Mouse (Mus musculus) midbrain, embryonic 13.5 days (tissue): ENCODE data around the gene Oas3. TPM values are rescaled to one million over a fixed set of nuclear protein-coding genes. Genes with fewer than 3 reads are reported as not detected.

Experiments
- ATAC-seq: fragments of 200-750 bp; cut with Nextera tagmentation; 2 replicates; pipeline ENCODE4 v1.8.0; 2017; ENCODE audit warnings: mild to moderate bottlenecking, moderate TSS enrichment, moderate library complexity
- H3K27ac ChIP-seq: fragments of 300-500 bp; sonication (generic); 2 replicates; pipeline ENCODE4 v1.5.1; 2015; ENCODE audit warnings: inconsistent platforms, mild to moderate bottlenecking, moderate library complexity
- H3K27me3 ChIP-seq: fragments of 300-500 bp; sonication (generic); 2 replicates; pipeline ENCODE4 v1.6.1; 2015; ENCODE audit warnings: mild to moderate bottlenecking, inconsistent platforms
- H3K36me3 ChIP-seq: fragments of 300-500 bp; sonication (generic); 2 replicates; pipeline ENCODE4 v1.6.1; 2015; ENCODE audit warnings: mild to moderate bottlenecking, inconsistent platforms
- H3K4me1 ChIP-seq: fragments of 300-500 bp; sonication (generic); replicated peaks from 2 replicates; pipeline ENCODE4 v1.6.1; 2015; ENCODE audit warnings: inconsistent platforms
- H3K4me2 ChIP-seq: fragments of 300-500 bp; sonication (generic); replicated peaks from 2 replicates; pipeline ENCODE4 v1.6.1; 2015; ENCODE audit warnings: moderate library complexity, mild to moderate bottlenecking, inconsistent platforms
- H3K4me3 ChIP-seq: fragments of 300-500 bp; sonication (generic); replicated peaks from 2 replicates; pipeline ENCODE4 v1.5.1; 2015; ENCODE audit warnings: mild to moderate bottlenecking, inconsistent platforms
- H3K9ac ChIP-seq: fragments of 300-500 bp; sonication (generic); replicated peaks from 2 replicates; pipeline ENCODE4 v1.6.1; 2015; ENCODE audit warnings: mild to moderate bottlenecking, inconsistent platforms
- H3K9me3 ChIP-seq: fragments of 300-500 bp; sonication (generic); 2 replicates; pipeline ENCODE4 v1.6.1; 2016; ENCODE audit warnings: mild to moderate bottlenecking, inconsistent platforms
- WGBS: fragments of 180-500 bp; shearing (Covaris S2); methylation state at CpG from one replicate; pipeline ENCODE4 v1.1.7; 2015; 5-methylcytosine and 5-hydroxymethylcytosine counted together
- polyA plus RNA-seq: library from polyadenylated mRNA; unstranded; fragments of >200 nt; fragmentation: Nextera tagmentation; extraction: Ambion mirVana; gene quantifications from 2 replicates; pipeline ENCODE4 v1.2.1, GENCODE M21; 2015

Gene Oas3
- polyA plus RNA-seq, 1 experiment from 2014 or later: 0.16 TPM

GRCm38 (mm10) chr5:120749688-120750087, 27.8 kb downstream of the Oas3 start, which contains the start of gene Oas2:
Gene Oas2 (minus strand): TSS chr5:120749853.
- Histone ChIP-seq H3K4me3 (no peak within 1 kb of the TSS), H3K9me3 (no peaks in the 10 kb centered on the region), H3K36me3 (no peaks in the 10 kb centered on the region), H3K4me2 (no peak within 1 kb of the TSS), H3K9ac (no peak within 1 kb of the TSS), H3K27ac (no peak within 1 kb of the TSS), H3K27me3 (no peaks in the 10 kb centered on the region), H3K4me1 (no peaks in the 10 kb centered on the region)
- no peak for ATAC-seq
- 76% methylated on average over 5 of the region's 5 CpGs for WGBS

- Histone ChIP-seq H3K9ac (no peak overlapping the region), H3K27me3 (no peaks in the 10 kb centered on the region), H3K36me3 (no peaks in the 10 kb centered on the region), H3K4me2 (no peak overlapping the region), H3K9me3 (no peaks in the 10 kb centered on the region), H3K4me3 (no peak overlapping the region), H3K27ac (no peak overlapping the region), H3K4me1 (no peaks in the 10 kb centered on the region)
- 18% methylated on average over 5 of the region's 5 CpGs for WGBS
- no peak for ATAC-seq
Measured at GRCm38 (mm10) chr5:120746451-120746850, 31.0 kb downstream of the Oas3 start.

DNA sequence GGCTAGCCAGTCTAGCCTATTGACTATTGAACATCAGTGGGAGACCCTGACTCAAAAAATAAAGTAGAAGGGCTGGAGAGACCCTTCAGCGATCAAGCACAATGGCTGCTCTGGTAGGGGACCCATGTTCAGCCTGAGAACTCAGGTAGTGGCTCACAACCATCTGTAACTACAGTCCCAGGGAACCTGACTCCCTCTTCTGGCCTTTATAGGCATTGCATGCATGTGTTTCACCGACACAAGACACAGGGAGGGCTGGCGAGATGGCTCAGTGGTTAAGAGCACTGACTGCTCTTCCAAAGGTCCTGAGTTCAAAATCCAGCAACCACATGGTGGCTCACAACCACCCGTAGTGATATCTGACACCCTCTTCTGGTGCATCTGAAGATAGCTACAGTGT, 35.3 kb downstream of the Oas3 start:
- Histone ChIP-seq H3K4me3 (no peak overlapping the region), H3K36me3 (no peaks in the 10 kb centered on the region), H3K27ac (no peak overlapping the region), H3K27me3 (no peaks in the 10 kb centered on the region), H3K9ac (no peak overlapping the region), H3K4me2 (no peak overlapping the region), H3K9me3 (no peaks in the 10 kb centered on the region), H3K4me1 (no peaks in the 10 kb centered on the region)
- WGBS: 35% methylated on average over 4 of the region's 4 CpGs
- no peak for ATAC-seq

- Histone ChIP-seq H3K4me1 (no peaks in the 10 kb centered on the region), H3K27me3 (no peaks in the 10 kb centered on the region), H3K36me3 (no peaks in the 10 kb centered on the region), H3K9ac (no peak overlapping the region), H3K9me3 (no peaks in the 10 kb centered on the region), H3K27ac (no peak overlapping the region), H3K4me2 (no peak overlapping the region), H3K4me3 (no peak overlapping the region)
- no peak for ATAC-seq
- 70% methylated on average over 14 of the region's 14 CpGs for WGBS
Measured at GRCm38 (mm10) chr5:120734380-120734990, 43.0 kb downstream of the Oas3 start.

DNA sequence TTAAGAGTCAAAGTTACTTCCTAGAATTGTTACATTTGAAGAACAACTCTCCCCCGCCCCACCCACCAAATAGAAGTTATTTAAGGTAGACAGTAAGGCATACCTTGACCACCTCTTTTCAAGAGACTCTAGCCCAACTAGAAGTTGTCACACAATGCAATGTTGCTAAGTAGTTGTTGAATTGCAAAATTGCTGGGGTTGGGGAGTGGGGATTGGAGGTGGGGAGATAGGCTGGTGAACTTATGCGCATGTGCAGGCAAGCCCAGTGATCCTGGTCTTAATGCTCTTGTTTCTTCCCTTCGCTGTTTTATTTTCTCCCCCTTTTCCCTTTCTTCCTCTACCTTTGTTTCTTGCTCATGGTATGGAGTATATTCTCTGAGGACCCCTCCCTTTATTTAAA, 43.8 kb downstream of the Oas3 start:
- Histone ChIP-seq H3K4me1 (no peaks in the 10 kb centered on the region), H3K27me3 (no peaks in the 10 kb centered on the region), H3K27ac (no peak overlapping the region), H3K36me3 (no peaks in the 10 kb centered on the region), H3K4me2 (no peak overlapping the region), H3K9me3 (no peaks in the 10 kb centered on the region), H3K4me3 (no peak overlapping the region), H3K9ac (no peak overlapping the region)
- 96% methylated on average over 3 of the region's 3 CpGs for WGBS
- no peak for ATAC-seq

- H3K4me3 ChIP-seq: no peak overlapping the region
Measured at GRCm38 (mm10) chr5:120732740-120733139, 44.7 kb downstream of the Oas3 start.

DNA sequence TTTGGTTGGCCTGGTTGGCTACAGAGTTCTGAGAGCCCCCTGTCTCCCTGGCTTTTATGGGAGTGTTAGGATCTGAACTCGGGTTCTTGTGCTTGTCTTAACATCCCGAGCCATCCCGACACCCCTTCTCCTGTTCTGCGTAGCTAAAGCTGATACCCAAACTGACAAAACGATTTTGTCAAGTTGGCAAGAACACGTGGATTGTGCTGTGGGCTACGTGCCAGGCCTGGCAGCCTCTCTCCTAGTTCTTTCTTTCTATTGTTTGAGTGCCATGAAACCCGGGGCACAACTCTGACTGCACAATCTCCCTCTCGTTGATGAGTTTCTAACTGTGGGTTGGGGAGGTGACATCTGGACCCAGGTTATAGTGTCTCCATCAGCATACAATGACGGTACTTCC, 48.1 kb downstream of the Oas3 start:
- 75% methylated on average over 10 of the region's 10 CpGs for WGBS
- H3K27ac ChIP-seq: no peak overlapping the region
- no peaks in the 10 kb centered on the region for H3K4me1 ChIP-seq
- H3K36me3 ChIP-seq: no peaks in the 10 kb centered on the region
- H3K9me3 ChIP-seq: no peaks in the 10 kb centered on the region
- no peak overlapping the region for H3K4me3 ChIP-seq
- H3K27me3 ChIP-seq: no peaks in the 10 kb centered on the region
- no peak for ATAC-seq
- no peak overlapping the region for H3K4me2 ChIP-seq
- no peak overlapping the region for H3K9ac ChIP-seq

More at GRCm38 (mm10) chr5:120732740-120733139, 44.7 kb downstream of the Oas3 start:
- no peak overlapping the region for H3K9ac ChIP-seq
- H3K4me1 ChIP-seq: no peaks in the 10 kb centered on the region
- no peaks in the 10 kb centered on the region for H3K9me3 ChIP-seq
- no peak overlapping the region for H3K4me2 ChIP-seq
- WGBS: 69% methylated on average over 1 of the region's 1 CpGs
- no peak for ATAC-seq
- no peak overlapping the region for H3K27ac ChIP-seq
- no peaks in the 10 kb centered on the region for H3K36me3 ChIP-seq
- H3K27me3 ChIP-seq: no peaks in the 10 kb centered on the region

DNA sequence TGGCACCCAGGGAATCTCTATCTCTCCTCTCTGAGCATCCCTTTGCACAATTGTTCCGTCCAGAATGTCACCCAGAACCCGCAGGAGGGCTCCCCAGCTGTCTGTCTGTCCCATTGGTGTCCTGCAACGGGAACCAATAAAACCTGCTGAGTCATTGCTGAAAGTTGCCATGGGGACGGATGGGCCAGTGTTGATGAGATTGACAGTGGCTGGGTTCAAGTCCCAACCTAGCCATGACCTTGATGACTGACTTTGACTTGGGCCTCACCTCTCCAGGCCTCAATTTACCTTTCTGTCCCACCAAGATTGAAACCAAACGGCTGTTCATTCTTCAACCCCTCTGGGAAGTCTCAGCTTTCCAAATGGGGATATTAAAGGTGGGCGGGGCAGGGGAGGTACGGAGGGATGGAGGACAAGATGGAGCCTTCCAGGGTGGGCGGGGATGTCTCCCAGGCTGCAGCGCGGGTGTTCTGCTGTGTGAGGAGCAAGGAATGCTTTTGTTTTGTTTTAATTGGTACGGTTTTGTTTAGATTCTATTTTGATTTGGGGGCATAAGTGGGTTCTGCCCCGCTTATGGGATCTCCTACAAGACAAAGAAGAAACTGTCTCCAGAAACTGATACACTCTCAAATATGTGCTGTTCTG, 51.5 kb downstream of the Oas3 start:
- no peaks in the 10 kb centered on the region for H3K4me1 ChIP-seq
- no peaks in the 10 kb centered on the region for H3K27me3 ChIP-seq
- no peak overlapping the region for H3K27ac ChIP-seq
- H3K4me2 ChIP-seq: no peak overlapping the region
- H3K4me3 ChIP-seq: no peak overlapping the region
- no peak for ATAC-seq
- no peaks in the 10 kb centered on the region for H3K9me3 ChIP-seq
- no peaks in the 10 kb centered on the region for H3K36me3 ChIP-seq
- no peak overlapping the region for H3K9ac ChIP-seq
- WGBS: 59% methylated on average over 12 of the region's 12 CpGs

DNA sequence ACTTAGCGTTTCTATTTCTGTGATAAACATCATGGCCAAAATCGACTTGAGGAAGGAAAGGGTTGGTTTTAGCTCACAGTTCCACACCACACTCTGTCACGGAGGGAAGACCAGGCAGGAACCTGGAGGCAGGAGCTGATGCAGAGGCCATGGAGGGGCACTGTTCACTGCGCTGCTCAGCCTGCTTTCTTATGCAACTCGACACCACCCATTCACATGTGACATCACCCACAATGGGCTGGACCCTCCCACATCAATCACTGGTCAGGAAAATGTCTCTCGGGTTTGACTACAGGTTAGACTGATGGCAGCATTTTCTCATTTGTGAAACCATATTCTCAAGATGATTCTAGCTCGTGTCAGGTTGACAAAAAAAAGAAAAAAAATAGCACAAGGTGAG, 56.5 kb downstream of the Oas3 start:
- H3K36me3 ChIP-seq: no peaks in the 10 kb centered on the region
- no peaks in the 10 kb centered on the region; the same call in 1 of the 2 replicates for H3K9me3 ChIP-seq
- no peaks in the 10 kb centered on the region for H3K4me1 ChIP-seq
- no peak overlapping the region for H3K27ac ChIP-seq
- H3K9ac ChIP-seq: no peak overlapping the region
- WGBS: 68% methylated on average over 7 of the region's 7 CpGs
- no peak for ATAC-seq
- H3K27me3 ChIP-seq: peaks cover 4% of the 10 kb centered on the region; the same call in 1 of the 2 replicates
- no peak overlapping the region for H3K4me3 ChIP-seq
- H3K4me2 ChIP-seq: no peak overlapping the region

DNA sequence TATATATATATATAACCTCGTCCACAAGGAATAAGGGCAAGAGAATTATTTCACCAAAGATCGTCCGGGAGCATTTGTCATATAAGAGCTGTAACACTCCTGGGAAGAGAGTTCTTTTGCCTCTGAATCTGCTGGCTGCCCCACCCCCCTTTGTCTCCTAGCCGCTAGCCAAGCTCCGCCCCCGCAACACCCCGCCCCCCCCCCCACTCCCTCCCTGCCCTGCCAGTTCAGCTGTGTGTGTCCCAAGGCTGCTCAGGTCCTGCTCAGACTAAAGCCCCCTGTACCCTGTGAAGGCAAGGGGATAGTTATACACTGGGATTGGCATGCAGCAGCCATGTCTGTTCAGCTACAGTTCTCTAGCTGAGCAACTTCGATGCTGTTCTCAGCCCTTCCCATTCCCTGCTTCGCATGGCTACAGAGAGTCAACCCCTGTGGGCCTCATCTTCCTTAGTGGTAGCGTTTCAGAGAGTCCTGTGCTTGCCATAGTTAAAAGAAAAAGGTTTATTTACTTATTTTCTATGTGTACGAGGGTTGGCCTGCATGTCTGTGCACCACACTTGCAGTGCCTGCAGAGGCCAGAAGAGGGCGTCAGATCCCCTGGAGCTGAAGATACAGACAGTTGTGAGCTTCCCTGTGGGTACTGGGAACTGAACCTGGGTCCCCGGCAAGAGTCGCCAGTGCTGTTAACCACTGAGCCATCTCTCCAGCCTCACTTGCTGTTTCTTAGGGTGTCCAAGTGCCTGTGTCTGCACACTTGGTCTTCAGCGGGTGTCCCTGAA, 58.7 kb downstream of the Oas3 start:
- Histone ChIP-seq H3K4me3 (no peak overlapping the region), H3K36me3 (no peaks in the 10 kb centered on the region), H3K4me2 (no peak overlapping the region), H3K27me3 (peaks cover 8% of the 10 kb centered on the region), H3K4me1 (no peaks in the 10 kb centered on the region), H3K27ac (no peak overlapping the region), H3K9me3 (no peaks in the 10 kb centered on the region; the same call in 1 of the 2 replicates), H3K9ac (no peak overlapping the region)
- ATAC-seq: no peak
- 52% methylated on average over 15 of the region's 15 CpGs for WGBS

DNA sequence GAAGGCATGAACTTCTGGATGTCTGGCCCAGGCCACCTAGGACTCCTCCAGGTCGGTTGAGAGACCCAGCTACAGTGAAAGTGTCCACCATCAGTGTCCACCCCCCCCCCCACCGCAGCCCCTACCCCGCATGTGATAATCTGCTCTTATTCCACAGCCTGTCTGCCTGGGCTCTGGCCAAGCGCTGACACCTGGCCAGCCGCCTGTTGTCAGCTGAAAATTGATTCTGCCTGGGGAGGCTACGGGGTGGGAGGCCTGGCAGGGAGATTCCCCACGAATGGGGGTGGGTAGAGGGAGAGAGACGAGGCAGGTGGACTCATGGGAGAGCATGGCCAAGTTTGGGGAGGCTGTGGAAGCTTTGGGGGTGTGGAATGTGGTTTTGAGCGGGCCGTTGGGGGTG, 60.3 kb downstream of the Oas3 start:
- H3K4me1 ChIP-seq: peaks cover under 1% of the 10 kb centered on the region; the same call in 1 of the 2 replicates
- H3K4me3 ChIP-seq: no peak overlapping the region
- H3K9me3 ChIP-seq: no peaks in the 10 kb centered on the region; the same call in 1 of the 2 replicates
- H3K9ac ChIP-seq: no peak overlapping the region
- no peak overlapping the region for H3K27ac ChIP-seq
- ATAC-seq: no peak
- peaks cover 24% of the 10 kb centered on the region for H3K27me3 ChIP-seq
- no peaks in the 10 kb centered on the region for H3K36me3 ChIP-seq
- WGBS: 85% methylated on average over 10 of the region's 10 CpGs
- H3K4me2 ChIP-seq: no peak overlapping the region

GRCm38 (mm10) chr5:120714314-120714713, 63.1 kb downstream of the Oas3 start:
- Histone ChIP-seq H3K36me3 (no peaks in the 10 kb centered on the region), H3K4me1 (peaks cover 27% of the 10 kb centered on the region), H3K9me3 (no peaks in the 10 kb centered on the region; the same call in 1 of the 2 replicates), H3K4me3 (no peak overlapping the region), H3K27me3 (peaks cover 35% of the 10 kb centered on the region), H3K9ac (no peak overlapping the region), H3K4me2 (0 out of 2 replicates have a peak overlapping the region, but pooled peaks have one; percentile 5), H3K27ac (no peak overlapping the region)
- 4% methylated on average over 16 of the region's 16 CpGs for WGBS
- no peak for ATAC-seq
